Mouse (Mus musculus): Measurements from ENCODE around the gene Rint1.

DNA sequence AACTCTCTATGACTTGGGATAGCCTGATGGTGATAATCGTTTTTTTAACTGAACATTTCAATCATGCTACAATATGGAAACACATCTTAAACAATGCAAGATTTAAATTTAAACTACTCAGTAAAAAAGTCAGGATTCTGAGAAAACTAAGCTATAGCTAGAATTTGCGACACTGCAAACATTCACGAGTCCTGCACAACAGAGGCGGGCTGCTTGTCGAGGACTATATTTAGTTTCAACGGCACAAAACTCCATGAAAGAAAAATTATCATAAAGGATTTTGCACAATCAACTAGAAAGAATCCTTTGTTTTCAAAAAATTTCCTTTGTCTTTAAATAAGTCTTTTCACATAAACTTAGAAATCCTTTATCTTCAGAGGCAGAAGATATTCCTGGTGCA lies 25.0 kb upstream of the Rint1 start:
- TF ChIP-seq CTCF (IDR thresholded peaks at IDR 0.05; ENCODE audit: extremely low read depth, insufficient read depth, low read length) (no peak), POLR2A (IDR thresholded peaks at IDR 0.05; ENCODE audit: extremely low read depth, insufficient read depth, low read length) (no peak)

Data from cortical plate, adult 2 months (tissue).